Mouse (Mus musculus) mouse embryonic stem cell (cell line): ENCODE measurements around the gene Gm9964.
"Not testable (repeated sequence)": the region's sequence is repeated elsewhere in the genome, so short reads cannot be mapped to it uniquely, and the experiment has no call there.

Source experiments
- in situ Hi-C, 2 experiments: fragments of 300-500 bp; cut with MboI; formaldehyde crosslinking; loops; 1 replicate in 1 of 2; 3 replicates in 1 of 2; pipeline ENCODE4 v1.14.3; 2019 to 2020; ENCODE audit warnings: low sequenced_read_pairs in 2 of 2, low pct_unique_long_range_greater_than_20kb in 1 of 2, mixed read lengths in 1 of 2; ENCODE audit not compliant: unreplicated experiment in 1 of 2

Gm9964 gene

DNA sequence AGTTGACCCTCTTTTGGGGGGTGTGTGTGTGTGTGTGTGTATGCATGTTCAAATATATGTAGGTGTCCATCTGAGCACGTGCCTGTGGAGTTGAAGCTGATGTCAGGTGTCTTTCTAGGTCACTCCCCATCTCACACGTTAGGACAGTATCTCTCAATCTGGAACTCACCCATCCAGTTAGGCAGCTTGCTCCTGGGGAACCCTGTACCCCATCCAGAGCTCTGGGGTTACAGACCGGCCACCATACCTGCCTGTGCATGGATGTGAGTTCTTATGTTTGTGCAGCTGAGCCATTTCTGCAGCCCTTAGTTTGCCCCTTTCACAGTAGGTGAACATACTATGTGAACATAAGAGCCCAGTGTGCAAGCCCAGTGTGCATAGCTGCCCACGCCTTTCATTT is 23.7 kb downstream of the Gm9964 start:
- in situ Hi-C loops: no loop called here

DNA sequence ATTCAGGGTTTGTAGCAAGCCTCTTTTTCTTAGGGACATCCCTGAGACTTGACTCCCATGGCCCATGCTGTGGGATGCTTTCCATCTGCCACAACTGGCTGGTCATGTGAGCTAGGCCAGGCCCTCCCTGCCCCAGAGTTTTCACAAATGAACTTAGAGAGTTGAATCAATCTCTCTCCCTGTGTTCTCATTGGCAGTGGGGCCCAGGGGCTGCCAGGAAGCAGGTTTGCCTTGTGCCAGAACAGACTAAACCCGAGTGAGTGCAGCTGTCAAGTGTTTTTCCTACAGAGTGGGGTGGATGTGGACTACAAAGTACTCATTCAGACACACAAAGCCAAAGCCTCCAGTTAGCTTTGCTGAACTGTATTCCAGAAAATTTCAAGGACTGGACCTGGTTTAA is 29.5 kb downstream of the Gm9964 start:
- in situ Hi-C loops: no loop called here

DNA sequence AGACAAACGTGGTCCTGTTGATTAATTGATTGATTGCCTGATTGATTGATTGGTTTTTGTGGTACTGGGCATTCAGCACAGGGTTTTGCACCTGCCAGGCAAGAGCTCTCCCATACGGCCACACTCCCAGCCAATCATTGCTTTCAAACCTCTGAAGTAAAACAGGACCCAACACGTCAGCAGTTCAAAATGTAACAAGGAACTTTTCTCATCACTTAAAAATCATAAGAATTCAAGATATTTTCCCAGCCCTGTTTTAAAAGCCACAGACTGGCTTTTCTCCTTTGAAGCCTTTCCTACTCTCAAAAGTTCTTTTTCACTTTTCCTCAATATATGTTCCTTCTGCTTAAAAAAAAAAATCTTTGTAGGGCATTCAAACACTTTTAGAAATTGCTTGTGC is 32.3 kb downstream of the Gm9964 start:
- in situ Hi-C loops: no loop called here

DNA sequence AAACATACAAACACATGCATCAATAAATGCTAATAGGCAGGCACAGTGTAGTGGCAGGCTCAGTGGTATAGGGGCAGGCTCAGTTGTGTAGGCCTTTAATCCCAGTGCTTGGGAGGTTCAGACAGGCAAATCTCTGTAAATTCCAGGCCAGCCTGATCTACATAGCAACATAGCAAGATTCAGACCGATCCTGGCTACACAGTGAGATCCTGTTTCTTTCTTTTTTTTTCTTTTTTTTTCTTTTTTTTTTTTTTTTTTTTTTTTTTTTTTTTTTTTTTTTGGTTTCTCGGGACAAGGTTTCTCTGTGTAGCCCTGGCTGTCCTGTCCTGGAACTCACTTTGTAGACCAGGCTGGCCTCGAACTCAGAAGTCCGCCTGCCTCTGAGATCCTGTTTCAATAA is 36.6 kb downstream of the Gm9964 start:
- in situ Hi-C loops: not testable (repeated sequence)

DNA sequence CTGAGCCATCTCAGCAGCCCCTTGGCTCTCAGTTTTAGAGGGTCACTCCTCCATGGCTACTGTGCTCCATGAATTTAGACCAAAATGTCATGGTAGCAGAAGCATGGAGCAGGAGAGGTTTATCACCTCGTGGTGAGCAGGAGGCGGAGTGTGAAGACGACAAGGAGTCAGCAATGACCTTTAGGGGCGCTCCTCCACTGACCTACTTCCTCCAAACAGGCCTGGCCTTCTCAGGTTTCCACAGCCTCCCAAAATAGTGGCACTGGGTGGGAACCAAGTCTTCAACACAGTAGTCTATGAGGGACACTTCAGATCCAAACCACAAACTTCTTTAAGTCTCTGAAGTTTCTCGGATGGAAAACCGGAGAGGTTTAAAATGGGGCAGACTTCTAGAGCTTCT is 38.0 kb downstream of the Gm9964 start:
- in situ Hi-C loops: no loop called here

DNA sequence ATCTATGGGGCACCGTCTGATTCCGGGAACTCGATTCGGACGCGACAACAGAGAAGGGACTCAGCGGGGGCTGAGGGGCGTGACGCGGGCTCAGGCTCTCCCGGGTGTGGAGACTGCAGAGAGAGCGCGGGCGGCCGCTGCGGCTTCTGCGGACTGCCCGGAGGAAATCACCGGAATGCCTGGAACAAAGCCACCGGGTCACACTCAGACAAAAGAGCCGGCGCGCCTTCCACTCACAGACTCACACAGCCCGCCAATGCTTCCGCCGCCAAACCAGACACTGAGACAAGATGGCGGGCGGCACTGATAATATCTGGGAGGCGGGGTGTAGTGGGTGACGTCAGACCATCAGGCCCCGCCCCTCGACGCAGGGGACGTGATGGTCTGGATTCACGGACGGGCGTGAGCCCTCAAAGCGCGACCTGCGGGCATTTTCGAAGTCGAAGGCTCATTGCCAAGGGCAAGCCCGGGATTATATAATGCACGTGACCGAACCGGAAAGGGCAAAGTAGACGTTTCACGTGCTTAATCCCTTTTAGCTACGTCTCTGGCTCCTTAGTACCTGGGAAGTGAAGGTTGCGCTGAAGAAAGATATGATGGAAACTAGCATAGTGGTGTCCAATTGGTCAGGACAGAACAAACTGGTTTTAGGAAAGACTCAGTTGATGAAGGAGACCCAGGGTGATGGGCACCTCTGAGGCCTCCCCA is 42.2 kb downstream of the Gm9964 start, which contains the start of gene Wsb1:
TSS of gene Wsb1 (minus strand) at position 281 of the 708 bp plus-strand sequence.
- in situ Hi-C loops: no loop called here

DNA sequence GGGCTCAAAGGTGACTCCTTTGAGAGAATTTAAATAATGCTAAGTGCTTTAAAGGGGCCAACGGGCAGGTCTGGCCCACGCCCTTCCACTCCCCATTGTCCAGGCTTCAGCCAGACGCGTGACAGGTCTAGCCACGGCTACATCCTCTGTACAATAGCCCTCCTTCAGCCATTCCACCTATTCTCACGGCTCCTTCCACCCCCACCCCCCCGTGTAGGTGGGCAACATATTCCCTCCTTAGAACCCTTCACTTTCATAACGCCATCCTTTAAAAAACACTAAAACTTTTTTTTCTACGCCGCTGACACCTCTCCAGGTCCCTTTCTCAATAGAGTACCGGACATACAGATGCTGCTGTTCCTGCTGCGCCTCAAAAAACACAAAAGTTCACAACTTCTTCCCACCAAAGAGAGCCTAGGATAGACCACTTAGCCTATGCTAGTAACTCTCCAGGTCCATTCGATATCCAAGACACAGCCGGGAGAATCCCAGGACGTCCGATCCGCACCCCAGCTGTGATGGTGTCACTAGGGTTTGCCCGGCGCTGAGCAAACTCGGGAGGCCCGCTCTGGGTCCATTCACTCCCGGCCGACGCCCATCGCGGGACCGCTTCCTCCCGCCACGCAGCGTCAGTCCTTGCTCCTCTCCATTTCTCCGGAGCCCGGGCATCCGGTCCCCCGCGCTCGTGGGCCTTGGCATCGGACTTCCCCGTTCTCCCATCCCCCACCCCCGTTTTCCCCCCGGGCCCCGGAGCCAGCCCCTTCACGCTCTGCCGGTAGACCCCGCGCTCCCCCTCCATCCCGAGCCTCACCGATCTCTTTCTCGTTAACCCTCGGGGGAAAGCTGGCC is 42.9 kb downstream of the Gm9964 start:
- in situ Hi-C loops: no loop called here

DNA sequence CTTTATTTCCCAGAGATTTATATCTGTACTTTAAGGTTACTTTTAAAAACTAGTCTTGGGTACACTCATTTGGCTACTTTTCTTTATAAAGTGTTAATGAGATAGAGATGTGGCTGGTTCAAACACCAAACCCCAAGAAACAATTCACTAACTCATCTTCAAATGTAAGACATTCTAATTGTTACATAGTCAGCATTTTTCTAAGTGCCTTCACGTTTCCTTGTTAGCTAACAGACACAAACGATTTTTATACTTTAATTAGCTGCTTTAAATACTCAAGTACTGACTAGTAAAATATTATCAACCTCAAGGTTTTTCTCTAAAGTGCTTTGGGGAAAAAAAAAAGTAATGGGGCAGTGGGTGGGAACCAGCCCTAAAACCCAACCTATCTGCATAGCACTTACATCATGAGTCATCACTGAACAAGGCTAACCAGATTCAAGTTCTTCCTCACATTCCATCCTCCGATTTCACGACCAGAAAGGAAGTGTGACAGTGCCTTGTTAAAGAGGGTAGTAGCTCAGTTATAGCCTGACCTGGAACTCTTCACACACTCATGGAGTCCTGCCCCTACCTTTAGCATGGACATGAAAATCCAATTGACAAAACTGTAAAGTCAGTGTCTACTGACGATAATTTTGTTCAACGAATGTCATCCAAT is 43.7 kb downstream of the Gm9964 start:
- in situ Hi-C loops: no loop called here
